Mouse (Mus musculus) intestine, postnatal 0 days (tissue): ENCODE measurements around the gene Cenpp. TPM values are rescaled to one million over a fixed set of nuclear protein-coding genes. Genes with fewer than 3 reads are reported as not detected.

Experiments used
- ATAC-seq: fragments of 200-750 bp; cut with Nextera tagmentation; 2 replicates; pipeline ENCODE4 v1.8.0; 2017; ENCODE audit warnings: mild to moderate bottlenecking, moderate TSS enrichment, moderate library complexity
- H3K27ac ChIP-seq: fragments of 300-500 bp; sonication (generic); 2 replicates; pipeline ENCODE4 v1.5.1; 2014; ENCODE audit warnings: mild to moderate bottlenecking, low read depth, low read length, moderate library complexity
- H3K27me3 ChIP-seq: fragments of 300-500 bp; sonication (generic); replicated peaks from 2 replicates; pipeline ENCODE4 v1.6.1; 2014; ENCODE audit warnings: low read length, mixed read lengths; ENCODE audit not compliant: control insufficient read depth, insufficient read depth
- H3K36me3 ChIP-seq: fragments of 300-500 bp; sonication (generic); 2 replicates; pipeline ENCODE4 v1.6.1; 2014; ENCODE audit warnings: mild to moderate bottlenecking, moderate library complexity; ENCODE audit not compliant: control insufficient read depth, insufficient read depth
- H3K4me1 ChIP-seq: fragments of 300-500 bp; sonication (generic); replicated peaks from 2 replicates; pipeline ENCODE4 v1.6.1; 2014; ENCODE audit warnings: antibody characterized with exemption, low read length, mixed read lengths; ENCODE audit not compliant: control insufficient read depth, insufficient read depth
- H3K4me2 ChIP-seq: fragments of 300-500 bp; sonication (generic); replicated peaks from 2 replicates; pipeline ENCODE4 v1.6.1; 2014; ENCODE audit warnings: low read depth, mild to moderate bottlenecking, moderate library complexity
- H3K4me3 ChIP-seq: fragments of 300-500 bp; sonication (generic); 2 replicates; pipeline ENCODE4 v1.5.1; 2014; ENCODE audit warnings: low read depth, low read length
- H3K9ac ChIP-seq: fragments of 300-500 bp; sonication (generic); 2 replicates; pipeline ENCODE4 v1.6.1; 2014; ENCODE audit warnings: mild to moderate bottlenecking, low read depth, low read length
- H3K9me3 ChIP-seq: fragments of 300-500 bp; sonication (generic); 2 replicates; pipeline ENCODE4 v1.6.1; 2016; ENCODE audit warnings: mixed run types; ENCODE audit not compliant: control insufficient read depth
- CTCF ChIP-seq: sonication (generic); IDR thresholded peaks from 2 replicates; pipeline ENCODE4 v1.5.1; 2016; ENCODE audit warnings: low read depth, mild to moderate bottlenecking, control low read depth, antibody characterized with exemption, moderate library complexity
- WGBS: fragments of 180-500 bp; shearing (Covaris S2); extraction: QIAGEN DNeasy Blood & Tissue Kit; methylation state at CpG from one replicate; pipeline ENCODE4 v1.1.7; 2014; 5-methylcytosine and 5-hydroxymethylcytosine counted together
- polyA plus RNA-seq: library from polyadenylated mRNA; unstranded; fragments of >200 nt; fragmentation: Nextera tagmentation; extraction: Ambion mirVana; gene quantifications from 2 replicates; pipeline ENCODE4 v1.2.1, GENCODE M21; 2015

Cenpp gene
- polyA plus RNA-seq, 1 experiment from 2014 or later, result 12.1 TPM

GRCm38 (mm10) chr13:49421606-49421917, 231.0 kb downstream of the Cenpp start:
- Histone ChIP-seq H3K9me3 (no peaks in the 10 kb centered on the region), H3K27ac (peak overlapping the region; percentile 81), H3K9ac (peak overlapping the region; percentile 62), H3K4me2 (peak overlapping the region; percentile 91), H3K4me1 (peaks cover 8% of the 10 kb centered on the region; the same call in 1 of the 2 replicates), H3K4me3 (peak overlapping the region; percentile 70), H3K27me3 (no peaks in the 10 kb centered on the region), H3K36me3 (no peaks in the 10 kb centered on the region)
- ATAC-seq, result peak; percentile 32
- WGBS, result 2% methylated on average over 15 of the region's 15 CpGs
- TF ChIP-seq CTCF, result no peak

- peak; percentile 99 for ATAC-seq
- Histone ChIP-seq H3K9ac (peak within 1 kb of the TSS; percentile 62), H3K4me1 (peaks cover 8% of the 10 kb centered on the region; the same call in 1 of the 2 replicates), H3K27ac (peak within 1 kb of the TSS; percentile 81), H3K36me3 (no peaks in the 10 kb centered on the region), H3K9me3 (no peaks in the 10 kb centered on the region), H3K4me3 (peak within 1 kb of the TSS; percentile 70), H3K27me3 (no peaks in the 10 kb centered on the region), H3K4me2 (peak within 1 kb of the TSS; percentile 91)
- WGBS, result under 1% methylated on average over 58 of the region's 69 CpGs
- TF ChIP-seq CTCF, result peak; percentile 21; the same call in 1 of the 2 replicates
Observed at GRCm38 (mm10) chr13:49420754-49421605, 231.6 kb downstream of the Cenpp start, which contains the start of gene Ippk. Ippk (plus strand) TSS chr13:49421249.

Other genes with a start within 250 kb of the Cenpp start
- 10.4 and 11.5 TPM in 2 replicates for gene Ippk, start 231.5 kb downstream of the Cenpp start, polyA plus RNA-seq
- 0.55 and 0.57 TPM in 2 replicates for gene Tes3-ps, start 159.5 kb downstream of the Cenpp start, polyA plus RNA-seq
- 1.1 and 1.7 TPM in 2 replicates for gene Ecm2, start 148.0 kb downstream of the Cenpp start, polyA plus RNA-seq
- 45.9 and 46.8 TPM in 2 replicates for gene Aspn, start 108.3 kb downstream of the Cenpp start, polyA plus RNA-seq
- 0.22 and 0.33 TPM in 2 replicates for gene Omd, start 70.3 kb downstream of the Cenpp start, polyA plus RNA-seq
- 68.3 and 70.6 TPM in 2 replicates for gene Ogn, start 44.7 kb downstream of the Cenpp start, polyA plus RNA-seq
- gene Nol8, start 293 bp upstream of the Cenpp start, polyA plus RNA-seq, result 9.7 and 12.7 TPM in 2 replicates
- 13.7 and 16.1 TPM in 2 replicates for gene Iars, start 29.3 kb upstream of the Cenpp start, polyA plus RNA-seq
- not detected in 2 replicates for gene Gm30302, start 146.2 kb upstream of the Cenpp start, polyA plus RNA-seq